Mouse (Mus musculus): ENCODE measurements around the gene Iqcf6.

GRCm38 (mm10) chr9:106595836-106596235, 30.5 kb upstream of the Iqcf6 start:
- TF ChIP-seq POLR2A (IDR thresholded peaks at IDR 0.05; ENCODE audit: control insufficient read depth, extremely low read depth, insufficient read depth, low read length, poor library complexity), result no peak
- no peak for TF ChIP-seq CTCF (IDR thresholded peaks at IDR 0.05; ENCODE audit: borderline replicate concordance, control insufficient read depth, extremely low read depth, insufficient read depth, low read length, poor library complexity)

All from thymus, adult 2 months (tissue).